Mouse (Mus musculus) testis, adult 2 months (tissue): ENCODE measurements around the gene Nipal1. TPM values are rescaled to one million over a fixed set of nuclear protein-coding genes. Genes with fewer than 3 reads are reported as not detected.

Source experiments
- H3K27ac ChIP-seq: fragments of 200-500 bp; 2 replicates; pipeline ENCODE4 v1.5.1; 2012; ENCODE audit warnings: low read depth, low read length; ENCODE audit not compliant: control insufficient read depth, insufficient read depth
- H3K27me3 ChIP-seq: fragments of 200-500 bp; 2 replicates; pipeline ENCODE4 v1.6.1; 2012; ENCODE audit warnings: mild to moderate bottlenecking, low read length, moderate library complexity; ENCODE audit not compliant: control insufficient read depth, insufficient read depth
- H3K36me3 ChIP-seq: fragments of 200-500 bp; 2 replicates; pipeline ENCODE4 v1.6.1; 2012; ENCODE audit warnings: mild to moderate bottlenecking, low read length; ENCODE audit not compliant: control insufficient read depth, insufficient read depth
- H3K4me1 ChIP-seq: fragments of 200-500 bp; 2 replicates; pipeline ENCODE4 v1.6.1; 2012; ENCODE audit warnings: low read length; ENCODE audit not compliant: control insufficient read depth, insufficient read depth
- H3K4me3 ChIP-seq: fragments of 200-500 bp; 2 replicates; pipeline ENCODE4 v1.5.1; 2012; ENCODE audit warnings: low read depth, mild to moderate bottlenecking, low read length, moderate library complexity, mixed read lengths; ENCODE audit not compliant: control insufficient read depth
- CTCF ChIP-seq: fragments of 200-500 bp; IDR thresholded peaks from 2 replicates; pipeline ENCODE4 v1.5.1; 2012; ENCODE audit warnings: low read depth, mild to moderate bottlenecking, inconsistent platforms, low read length, moderate library complexity; ENCODE audit not compliant: control insufficient read depth, insufficient read depth, insufficient replicate concordance
- POLR2A ChIP-seq: fragments of 200-500 bp; IDR thresholded peaks from 2 replicates; pipeline ENCODE4 v1.6.1; 2012; ENCODE audit warnings: low read depth, mild to moderate bottlenecking, inconsistent platforms, low read length, moderate library complexity; ENCODE audit not compliant: control insufficient read depth
- polyA plus RNA-seq: library from polyadenylated mRNA; depleted of rRNA; stranded (reverse); fragments of >200 nt; gene quantifications from 2 replicates; pipeline ENCODE4 v1.2.3, GENCODE M21; 2012

Nipal1 gene
- polyA plus RNA-seq, 1 experiment, result 0.31 TPM

GRCm38 (mm10) chr5:72694684-72695083 lies 47.1 kb downstream of the Nipal1 start:
- H3K4me1 ChIP-seq, result no peaks in the 10 kb centered on the region; the same call in 1 of the 2 replicates
- TF ChIP-seq POLR2A (no peak), CTCF (no peak)
- no peak overlapping the region for H3K27ac ChIP-seq
- H3K36me3 ChIP-seq, result no peaks in the 10 kb centered on the region
- no peaks in the 10 kb centered on the region for H3K27me3 ChIP-seq
- no peak overlapping the region for H3K4me3 ChIP-seq

- no peaks in the 10 kb centered on the region; the same call in 1 of the 2 replicates for H3K4me1 ChIP-seq
- TF ChIP-seq CTCF (no peak), POLR2A (no peak)
- H3K36me3 ChIP-seq, result no peaks in the 10 kb centered on the region
- no peak overlapping the region for H3K4me3 ChIP-seq
- no peaks in the 10 kb centered on the region for H3K27me3 ChIP-seq
- H3K27ac ChIP-seq, result no peak overlapping the region
These were observed 48.9 kb downstream of the Nipal1 start for GRCm38 (mm10) chr5:72696491-72696890.

GRCm38 (mm10) chr5:72698343-72698742 lies 50.7 kb downstream of the Nipal1 start:
- no peak for TF ChIP-seq CTCF
- no peak for TF ChIP-seq POLR2A
- no peak overlapping the region; the same call in 1 of the 2 replicates for H3K27ac ChIP-seq
- H3K36me3 ChIP-seq, result no peaks in the 10 kb centered on the region
- no peaks in the 10 kb centered on the region; the same call in 1 of the 2 replicates for H3K4me1 ChIP-seq
- no peaks in the 10 kb centered on the region for H3K27me3 ChIP-seq
- no peak overlapping the region for H3K4me3 ChIP-seq

- H3K27me3 ChIP-seq, result no peaks in the 10 kb centered on the region
- H3K4me3 ChIP-seq, result no peak overlapping the region
- H3K27ac ChIP-seq, result peak overlapping the region; percentile 83
- no peaks in the 10 kb centered on the region for H3K36me3 ChIP-seq
- TF ChIP-seq CTCF (no peak), POLR2A (no peak)
- no peaks in the 10 kb centered on the region; the same call in 1 of the 2 replicates for H3K4me1 ChIP-seq
These were observed 51.4 kb downstream of the Nipal1 start for GRCm38 (mm10) chr5:72698818-72699499.

GRCm38 (mm10) chr5:72699500-72699818 lies 51.9 kb downstream of the Nipal1 start:
- Histone ChIP-seq H3K36me3 (no peaks in the 10 kb centered on the region), H3K27me3 (no peaks in the 10 kb centered on the region), H3K4me1 (no peaks in the 10 kb centered on the region; the same call in 1 of the 2 replicates), H3K4me3 (no peak overlapping the region), H3K27ac (no peak overlapping the region; the same call in 1 of the 2 replicates)
- no peak for TF ChIP-seq POLR2A
- no peak for TF ChIP-seq CTCF

- H3K4me1 ChIP-seq, result peaks cover 8% of the 10 kb centered on the region
- H3K4me3 ChIP-seq, result no peak overlapping the region
- TF ChIP-seq CTCF, result no peak
- TF ChIP-seq POLR2A, result no peak
- H3K27me3 ChIP-seq, result no peaks in the 10 kb centered on the region
- H3K36me3 ChIP-seq, result no peaks in the 10 kb centered on the region
- H3K27ac ChIP-seq, result no peak overlapping the region
These were observed 54.6 kb downstream of the Nipal1 start for GRCm38 (mm10) chr5:72702202-72702601.

GRCm38 (mm10) chr5:72706095-72706494 lies 58.5 kb downstream of the Nipal1 start:
- Histone ChIP-seq H3K27ac (no peak overlapping the region), H3K36me3 (no peaks in the 10 kb centered on the region), H3K4me1 (peaks cover 8% of the 10 kb centered on the region; the same call in 1 of the 2 replicates), H3K4me3 (peak overlapping the region; percentile 36), H3K27me3 (no peaks in the 10 kb centered on the region)
- TF ChIP-seq CTCF (no peak), POLR2A (no peak)
